Mouse (Mus musculus) cerebellum, postnatal 36 days (tissue): Measurements from ENCODE around the gene Ift122.
"Not testable (repeated sequence)": the region's sequence is repeated elsewhere in the genome, so short reads cannot be mapped to it uniquely, and the experiment has no call there.

Source experiments
- DNase-seq, 2 experiments: peaks; one replicate each; pipeline ENCODE4 v3.0.0; 2021 to 2022; ENCODE audit warnings: mixed read lengths in 2 of 2

The Ift122 gene

DNA sequence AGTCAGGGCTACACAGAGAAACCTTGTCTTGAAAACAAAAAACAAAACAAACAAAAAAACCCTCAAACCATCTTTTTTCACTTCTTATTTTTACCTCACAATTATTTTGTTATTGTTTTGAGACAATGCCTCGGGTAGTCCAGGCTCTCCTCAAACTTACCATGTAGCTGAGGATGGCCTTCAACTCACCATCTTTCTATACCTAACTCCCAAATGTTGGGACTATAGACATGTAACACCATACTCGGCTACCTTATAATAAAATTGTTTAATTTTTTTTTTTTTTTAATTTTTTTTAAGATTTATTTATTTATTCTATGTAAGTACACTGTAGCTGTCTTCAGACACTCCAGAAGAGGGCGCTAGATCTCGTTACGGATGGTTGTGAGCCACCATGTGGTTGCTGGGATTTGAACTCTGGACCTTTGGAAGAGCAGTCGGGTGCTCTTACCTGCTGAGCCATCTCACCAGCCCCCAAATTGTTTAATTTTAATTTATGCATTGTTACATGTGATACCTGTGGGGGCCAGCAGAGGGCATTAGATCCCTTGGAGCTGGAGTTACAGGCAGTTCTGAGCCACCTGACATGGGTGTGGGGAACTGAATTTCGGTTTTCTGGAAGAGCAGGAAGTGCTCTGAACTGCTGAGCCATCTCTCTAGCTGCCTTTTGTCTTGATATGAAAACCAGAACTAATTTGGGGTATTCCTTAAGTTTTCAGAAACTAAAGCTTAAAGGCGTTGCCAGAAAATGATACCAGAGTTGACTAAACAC is 6.4 kb upstream of the Ift122 start:
- DNase-seq: peak; percentile 55 to 64

DNA sequence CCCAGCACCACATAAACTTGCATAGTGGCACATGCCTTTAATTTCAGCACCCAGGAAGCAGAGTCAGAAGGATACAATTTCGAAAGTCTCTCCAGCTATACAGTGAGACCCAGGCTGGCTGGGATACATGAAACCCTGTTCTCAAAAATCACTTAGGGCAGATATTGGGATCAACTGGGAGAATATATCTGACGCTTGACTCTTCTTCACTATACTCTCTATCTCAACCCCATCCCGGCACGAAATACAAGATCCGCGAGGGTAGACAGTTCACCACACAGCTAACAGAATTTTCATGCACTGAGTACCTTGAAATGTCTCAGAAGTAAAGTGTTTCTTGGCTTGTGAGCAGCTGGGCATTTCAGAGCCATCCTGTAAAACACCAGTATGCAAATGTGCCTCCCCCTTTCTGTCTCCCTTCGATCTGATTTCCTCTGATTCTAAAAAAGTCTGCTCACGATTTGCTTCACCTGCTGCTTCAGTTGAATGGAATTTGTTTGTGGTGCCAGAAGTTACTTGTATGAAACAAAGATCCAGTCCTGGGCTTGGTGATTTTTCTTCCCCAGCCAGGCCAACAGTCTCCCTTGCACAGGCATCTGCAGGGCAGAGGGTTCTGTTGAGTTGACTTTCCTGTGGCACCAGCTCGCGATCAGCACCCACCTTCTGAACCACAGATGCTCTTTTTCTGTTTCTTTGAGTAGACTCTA is 4.5 kb upstream of the Ift122 start:
- no peak for DNase-seq

DNA sequence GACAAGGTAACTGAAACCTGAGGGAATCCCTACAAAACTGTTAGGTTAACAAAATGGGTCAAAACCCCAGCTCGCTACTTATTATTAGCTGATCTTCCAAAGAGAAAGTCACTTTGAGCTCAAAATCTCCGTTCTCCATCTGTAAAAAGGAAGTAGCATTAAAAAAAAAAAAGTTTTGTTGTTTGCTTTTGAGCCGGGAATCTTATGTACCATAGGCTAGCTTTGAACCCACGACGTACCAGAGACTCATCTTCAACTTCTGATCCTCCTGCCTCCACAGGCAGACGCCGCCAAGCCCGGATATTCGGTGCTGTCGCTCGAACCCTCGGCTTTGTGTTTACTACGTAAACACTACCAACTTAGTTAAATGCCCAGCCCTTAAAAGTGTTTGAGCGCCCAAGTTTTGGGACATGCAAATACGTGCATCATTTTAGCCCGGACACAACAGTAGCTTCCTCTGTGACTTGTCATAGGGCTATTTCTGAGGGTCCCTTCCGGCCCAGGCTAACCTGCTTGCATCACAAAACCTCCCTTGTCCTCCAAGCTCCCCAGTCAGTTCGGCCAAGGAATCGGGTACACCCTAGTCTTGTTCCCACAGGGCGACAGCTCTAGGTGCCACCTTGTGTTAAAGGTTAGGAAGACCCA is 702 bp upstream of the Ift122 start:
- DNase-seq: no peak

DNA sequence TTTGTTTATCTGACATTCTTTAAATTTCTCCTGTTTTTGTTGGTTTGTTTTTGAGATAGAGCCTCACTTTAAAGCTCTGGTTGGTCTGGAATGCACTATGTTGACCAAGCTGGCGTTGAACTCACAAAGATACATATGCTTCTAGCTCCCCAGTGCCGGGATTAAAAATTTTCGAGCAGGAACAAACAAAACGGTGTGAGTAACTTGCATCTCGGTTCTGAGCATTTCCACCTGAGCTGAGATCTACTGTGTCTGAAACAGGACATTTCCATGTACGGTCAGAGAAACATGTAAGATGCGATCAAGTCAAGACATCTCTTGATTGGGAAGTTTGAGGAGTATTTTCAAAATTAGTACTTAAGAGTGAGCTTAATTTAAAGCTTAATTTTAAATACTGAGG is 715 bp downstream of the Ift122 start:
- no peak for DNase-seq

DNA sequence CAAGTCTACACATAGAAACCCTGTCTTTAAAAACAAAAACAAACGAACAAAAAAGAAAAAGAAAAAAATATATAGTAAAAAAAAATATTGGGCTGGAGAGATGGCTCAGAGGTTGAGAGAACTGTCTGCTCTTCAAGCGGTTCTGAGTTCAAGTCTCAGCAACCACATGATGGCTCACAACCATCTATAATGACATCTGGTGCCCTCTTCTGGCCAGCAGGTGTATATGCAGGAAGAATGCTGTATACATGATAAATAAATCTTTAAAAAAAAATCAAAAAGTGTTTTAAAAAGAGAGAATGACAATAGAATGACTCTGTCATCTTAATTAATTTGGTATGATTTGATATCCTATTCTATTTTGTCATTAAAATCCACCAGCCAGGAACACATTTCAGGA is 1.2 kb downstream of the Ift122 start:
- no peak for DNase-seq

DNA sequence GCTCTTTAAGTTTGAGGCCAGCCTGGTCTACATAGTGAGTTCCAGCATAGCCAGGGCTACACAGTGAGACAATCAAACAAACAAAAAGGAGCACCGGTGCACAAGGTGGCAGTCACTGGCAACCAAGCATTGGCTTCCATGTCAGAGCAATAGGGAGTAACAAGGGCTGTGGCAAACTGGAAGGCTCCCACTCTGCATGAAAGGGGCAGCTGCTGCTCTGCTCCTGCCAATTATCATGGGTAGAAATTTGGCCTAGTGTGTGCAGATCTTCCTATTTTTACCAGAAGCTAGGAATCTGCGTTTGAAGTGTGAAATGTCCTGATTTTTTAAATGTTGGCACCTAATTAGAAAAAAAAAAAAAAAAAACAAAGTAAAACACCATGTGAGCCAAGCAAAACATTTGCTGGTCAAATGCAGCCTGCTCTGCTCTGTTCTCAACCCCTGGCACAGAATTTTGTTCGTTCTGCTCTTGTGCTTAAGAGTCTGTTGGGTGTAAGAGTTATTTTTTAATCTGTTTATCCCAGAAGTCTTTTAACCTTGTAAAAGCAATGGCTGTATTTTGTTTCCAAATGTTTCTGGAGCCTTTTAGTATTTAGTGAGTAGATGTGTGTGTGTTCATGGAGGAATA is 2.6 kb downstream of the Ift122 start:
- DNase-seq: no peak

DNA sequence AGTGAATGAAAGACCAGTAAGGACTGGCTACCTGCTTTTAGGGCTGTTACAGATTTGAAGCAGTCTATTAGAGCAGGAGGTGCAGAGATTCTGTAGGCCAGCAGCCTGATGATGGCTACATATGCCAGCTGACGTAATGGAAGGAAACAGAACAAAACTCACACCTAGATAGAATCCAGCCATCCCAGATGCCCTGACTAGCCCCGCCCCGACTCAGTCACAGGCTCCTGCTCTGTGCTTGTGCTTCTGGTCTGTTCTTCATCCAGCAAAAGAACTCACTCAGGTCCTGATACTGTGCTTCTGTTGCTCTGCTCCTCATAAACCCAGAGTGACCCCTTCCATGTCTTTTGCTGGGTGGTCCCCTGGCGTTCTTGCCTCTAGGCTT is 3.1 kb downstream of the Ift122 start:
- DNase-seq: no peak

DNA sequence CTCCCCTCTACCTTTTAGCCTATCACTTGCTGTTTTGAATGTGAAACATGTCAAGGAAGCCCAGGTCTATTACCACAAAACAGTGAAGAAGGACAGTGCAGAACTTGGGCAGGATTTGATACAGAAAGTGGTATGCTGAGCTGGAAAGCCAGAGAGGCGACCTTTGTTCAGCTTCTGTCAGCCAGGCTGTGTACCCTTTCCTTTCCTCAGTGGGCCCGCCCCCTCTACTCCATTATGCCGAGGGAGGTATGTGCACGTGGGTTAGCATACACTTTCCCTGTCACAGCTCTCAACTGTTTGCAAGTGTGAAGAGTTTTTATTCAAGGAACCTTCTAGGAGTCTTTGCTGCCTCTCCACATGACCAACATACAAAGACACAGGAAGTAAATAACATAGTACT is 6.0 kb downstream of the Ift122 start:
- DNase-seq: no peak

DNA sequence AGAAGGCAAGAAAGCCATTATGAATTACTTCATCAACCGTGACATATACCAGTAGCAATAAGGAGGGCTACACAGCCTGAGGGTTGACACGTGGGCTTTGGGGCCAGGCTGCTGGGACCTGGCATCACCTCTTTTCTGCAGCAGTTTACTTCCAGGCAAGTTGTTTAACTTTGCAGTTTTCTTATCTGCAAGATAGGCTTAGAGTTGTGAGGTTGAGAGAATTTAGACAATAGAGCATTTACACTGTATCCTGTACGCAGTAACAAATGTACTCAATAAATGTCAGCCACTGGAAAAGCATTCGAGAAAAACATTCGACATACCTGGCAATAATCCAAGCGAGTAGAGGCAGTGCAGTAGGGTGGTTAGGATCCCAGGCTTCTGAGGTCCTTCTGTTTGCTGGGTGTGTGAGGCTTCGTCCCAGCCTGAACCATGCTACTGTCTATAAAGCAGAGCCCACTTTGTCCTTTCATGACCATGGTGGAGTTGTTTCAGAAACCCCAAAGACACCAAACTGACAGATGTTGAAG is 6.8 kb downstream of the Ift122 start:
- no peak for DNase-seq

DNA sequence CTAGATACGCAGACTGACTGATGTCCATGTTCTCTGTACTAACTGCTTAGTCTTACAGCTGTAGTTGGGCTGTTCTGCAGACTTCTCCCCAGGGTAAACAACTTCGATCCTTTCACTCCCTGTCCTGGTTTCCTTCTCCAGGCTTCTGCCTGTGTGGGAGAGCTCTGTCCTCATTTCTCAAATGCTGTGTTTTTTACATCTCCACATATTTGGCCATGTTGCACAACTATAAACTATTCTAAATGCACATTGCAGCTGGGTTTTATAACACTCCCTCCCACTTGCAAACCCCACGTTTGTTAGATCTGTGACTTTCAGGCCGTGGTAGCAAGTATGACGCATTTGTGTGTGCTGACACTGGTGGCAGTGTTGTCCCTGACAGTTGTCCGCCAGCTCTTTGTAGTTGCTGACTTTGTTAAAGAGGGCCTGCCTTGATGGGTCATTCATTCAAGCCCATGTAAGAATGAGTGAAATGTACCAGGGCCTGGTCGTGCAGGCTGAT is 10.1 kb downstream of the Ift122 start:
- no peak for DNase-seq

DNA sequence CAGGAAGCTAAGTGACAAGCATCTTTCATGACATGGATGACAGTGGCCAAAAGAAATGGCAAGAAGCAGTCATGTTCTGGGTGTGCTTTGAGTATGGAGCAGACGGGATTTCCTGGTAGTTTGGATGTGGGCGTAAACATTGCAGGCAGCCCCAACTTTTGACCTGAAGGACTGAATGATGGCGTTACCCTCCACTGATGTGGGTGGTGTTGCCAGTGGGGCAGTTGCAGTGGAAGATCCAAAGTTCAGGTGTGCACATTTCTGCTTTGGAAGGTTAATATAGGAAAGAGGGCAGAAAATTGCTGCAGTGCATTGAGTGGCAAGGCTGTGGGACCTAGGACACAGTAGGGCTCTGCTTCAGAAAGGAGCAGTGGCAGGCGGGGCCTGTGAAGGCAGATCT is 12.0 kb downstream of the Ift122 start:
- DNase-seq: no peak

DNA sequence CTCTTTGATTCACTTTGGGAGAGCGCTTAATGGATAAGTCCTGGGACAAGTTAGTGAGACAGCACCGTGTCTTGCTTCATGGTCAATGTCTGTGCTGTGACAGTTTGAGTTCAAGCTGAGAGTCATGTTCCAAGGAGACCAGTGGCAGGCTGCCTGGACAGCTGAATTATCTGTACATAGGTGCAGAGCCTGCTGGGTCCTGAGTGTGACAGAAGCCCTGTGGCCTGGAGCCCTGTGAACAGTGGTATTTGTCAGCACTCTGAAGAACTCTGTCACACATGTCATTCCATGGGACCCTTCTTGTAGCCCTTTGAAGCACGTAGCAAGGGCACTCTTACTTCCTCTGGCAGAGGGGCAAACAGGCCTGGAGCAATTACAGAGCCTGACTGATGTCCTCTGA is 13.9 kb downstream of the Ift122 start:
- DNase-seq: not testable (repeated sequence)

DNA sequence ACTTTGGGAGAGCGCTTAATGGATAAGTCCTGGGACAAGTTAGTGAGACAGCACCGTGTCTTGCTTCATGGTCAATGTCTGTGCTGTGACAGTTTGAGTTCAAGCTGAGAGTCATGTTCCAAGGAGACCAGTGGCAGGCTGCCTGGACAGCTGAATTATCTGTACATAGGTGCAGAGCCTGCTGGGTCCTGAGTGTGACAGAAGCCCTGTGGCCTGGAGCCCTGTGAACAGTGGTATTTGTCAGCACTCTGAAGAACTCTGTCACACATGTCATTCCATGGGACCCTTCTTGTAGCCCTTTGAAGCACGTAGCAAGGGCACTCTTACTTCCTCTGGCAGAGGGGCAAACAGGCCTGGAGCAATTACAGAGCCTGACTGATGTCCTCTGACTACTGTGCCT is 18.0 kb downstream of the Ift122 start:
- DNase-seq: not testable (repeated sequence)

DNA sequence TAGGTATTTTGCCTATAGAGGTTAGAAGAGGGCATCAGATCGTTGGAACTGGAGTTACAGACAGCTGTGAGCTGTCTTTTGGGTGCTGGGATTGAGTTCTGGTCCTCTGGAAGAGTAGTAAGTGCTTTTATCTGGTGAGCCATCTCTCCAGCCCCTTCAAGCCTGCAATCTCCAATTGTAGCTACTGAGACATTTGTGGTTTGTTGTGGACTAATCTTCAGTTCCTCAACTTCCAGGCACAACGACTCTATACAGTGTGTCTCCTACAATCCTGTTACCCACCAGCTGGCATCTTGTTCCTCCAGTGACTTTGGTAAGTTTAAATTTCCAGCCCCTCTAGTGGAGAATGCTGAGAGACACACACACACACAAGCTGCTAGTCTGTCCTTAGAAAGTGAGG is 24.0 kb downstream of the Ift122 start:
- DNase-seq: no peak

DNA sequence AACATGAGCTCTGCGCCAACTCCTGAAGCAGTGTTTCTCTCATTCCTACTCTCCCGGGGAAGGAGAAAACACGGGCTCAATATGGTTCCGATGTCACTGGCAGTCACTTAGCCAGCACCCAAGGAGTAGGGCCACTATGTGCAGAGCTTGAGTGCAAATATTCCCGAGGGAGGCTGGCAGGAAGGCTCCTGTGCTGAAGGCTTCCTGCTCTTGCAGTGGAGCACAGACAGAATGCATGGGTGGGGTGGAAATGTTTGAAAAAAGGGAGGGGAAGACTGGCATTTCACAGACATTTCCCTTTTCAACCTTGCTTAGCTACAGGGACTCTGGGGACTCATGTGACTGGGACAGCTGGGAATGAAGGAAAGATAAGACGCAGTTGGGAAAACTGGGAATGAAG is 25.4 kb downstream of the Ift122 start:
- DNase-seq: no peak

DNA sequence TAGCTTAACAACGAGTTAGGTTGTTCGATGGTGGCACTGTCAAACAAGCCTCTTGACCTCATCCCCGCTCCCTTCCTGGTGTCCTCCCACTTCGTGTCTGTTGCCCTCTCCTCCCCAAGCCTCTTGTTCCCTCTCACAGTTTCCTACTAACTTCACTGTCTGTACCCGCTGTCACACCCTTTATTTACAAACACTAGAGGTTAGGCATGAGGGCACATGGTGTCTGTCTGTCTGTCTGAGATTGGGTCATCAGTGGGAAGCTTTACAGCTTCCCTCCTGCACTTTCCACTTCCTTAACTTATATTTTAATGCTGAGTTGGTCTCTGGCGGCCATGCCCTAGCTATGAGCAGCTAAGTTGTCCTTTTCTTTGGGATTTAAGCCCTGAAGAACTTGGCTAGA is 26.5 kb downstream of the Ift122 start:
- DNase-seq: no peak

DNA sequence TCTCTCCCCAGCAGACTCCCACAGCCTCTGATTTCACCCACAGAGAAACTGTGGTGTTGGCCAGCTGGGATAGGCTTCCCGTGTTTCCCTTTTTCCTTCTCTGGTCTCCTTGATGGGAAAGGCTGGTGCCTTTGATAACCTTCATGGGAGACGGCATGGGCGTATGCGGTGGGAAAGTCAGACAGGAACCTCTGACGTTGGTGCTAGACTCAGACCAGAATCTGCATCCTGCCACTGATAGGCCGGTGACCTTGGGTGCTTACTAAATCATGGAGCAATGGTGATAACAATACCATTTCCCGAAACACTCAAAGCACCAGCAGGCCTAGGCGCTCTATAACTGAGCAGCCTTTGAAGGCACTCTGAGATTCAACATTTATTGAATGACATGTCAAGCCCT is 27.5 kb downstream of the Ift122 start:
- DNase-seq: no peak

DNA sequence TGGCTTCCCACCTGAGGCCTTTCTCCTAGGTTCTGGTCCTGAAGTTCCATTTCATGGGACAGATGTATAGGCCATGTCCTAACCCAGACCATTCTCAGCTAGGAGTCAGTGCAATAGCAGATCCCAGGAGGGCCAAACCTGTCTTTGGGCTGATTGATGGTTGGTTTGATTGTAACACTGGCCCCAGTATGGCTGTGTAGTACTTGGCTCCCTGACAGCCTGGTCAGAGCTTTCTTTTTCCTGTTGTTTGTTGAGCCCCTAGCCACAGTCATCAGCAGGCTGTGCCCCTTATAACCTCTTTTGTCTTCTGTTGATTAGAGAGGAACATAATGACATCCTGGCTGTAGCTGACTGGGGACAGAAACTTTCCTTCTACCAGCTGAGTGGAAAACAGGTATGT is 30.7 kb downstream of the Ift122 start:
- no peak for DNase-seq

DNA sequence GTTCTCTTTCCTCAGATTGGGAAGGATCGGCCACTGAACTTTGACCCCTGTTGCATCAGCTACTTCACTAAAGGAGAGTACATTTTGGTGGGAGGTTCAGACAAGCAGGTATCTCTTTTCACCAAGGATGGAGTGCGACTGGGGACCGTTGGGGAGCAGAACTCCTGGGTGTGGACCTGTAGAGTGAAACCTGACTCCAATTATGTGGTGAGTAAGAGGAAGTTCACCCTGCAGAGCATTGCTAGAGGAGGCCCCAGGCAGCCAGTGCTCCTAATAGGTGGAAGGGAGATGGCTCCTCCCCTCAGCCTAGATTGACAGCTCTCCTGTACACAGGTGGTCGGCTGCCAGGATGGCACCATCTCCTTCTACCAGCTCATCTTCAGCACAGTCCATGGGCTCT is 33.6 kb downstream of the Ift122 start:
- DNase-seq: no peak

DNA sequence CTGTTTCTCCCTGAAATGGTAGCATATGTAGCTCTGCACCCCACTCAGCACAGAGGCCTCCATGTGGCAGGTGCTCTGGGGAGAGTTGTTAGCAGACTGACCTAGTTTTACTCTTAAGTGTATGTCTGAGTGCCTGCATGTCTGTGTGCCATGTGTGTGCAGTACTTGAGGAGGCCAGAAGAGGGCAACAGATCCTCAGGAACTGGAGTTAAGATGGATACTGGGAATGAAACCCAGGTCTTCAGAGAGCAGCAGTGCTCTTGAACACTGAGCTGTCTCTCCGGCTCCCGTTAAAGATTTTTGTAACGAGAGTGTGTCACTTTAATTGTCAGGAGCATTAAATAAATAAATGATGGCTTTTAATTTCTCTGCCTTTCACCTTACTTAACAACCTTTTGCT is 35.0 kb downstream of the Ift122 start:
- no peak for DNase-seq

DNA sequence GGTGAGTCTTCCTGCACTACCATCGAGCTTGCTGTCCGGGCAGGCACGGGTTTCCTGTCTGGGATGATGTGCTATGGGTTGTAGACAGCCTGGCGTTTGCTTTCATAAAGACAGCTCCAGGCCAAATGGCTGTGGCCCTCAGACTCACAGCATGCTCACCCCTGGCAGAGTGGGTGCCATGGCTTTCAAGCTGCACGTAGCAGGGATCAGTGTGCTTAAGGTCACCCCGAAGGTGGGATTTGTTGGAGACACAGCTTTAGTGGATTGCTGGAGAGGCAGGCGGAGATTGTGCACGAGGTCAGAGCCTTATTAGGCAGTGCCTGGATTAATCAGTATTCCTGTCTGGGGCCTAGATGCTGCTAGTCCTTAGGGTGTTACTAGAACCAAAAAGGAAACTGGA is 37.3 kb downstream of the Ift122 start:
- no peak for DNase-seq

DNA sequence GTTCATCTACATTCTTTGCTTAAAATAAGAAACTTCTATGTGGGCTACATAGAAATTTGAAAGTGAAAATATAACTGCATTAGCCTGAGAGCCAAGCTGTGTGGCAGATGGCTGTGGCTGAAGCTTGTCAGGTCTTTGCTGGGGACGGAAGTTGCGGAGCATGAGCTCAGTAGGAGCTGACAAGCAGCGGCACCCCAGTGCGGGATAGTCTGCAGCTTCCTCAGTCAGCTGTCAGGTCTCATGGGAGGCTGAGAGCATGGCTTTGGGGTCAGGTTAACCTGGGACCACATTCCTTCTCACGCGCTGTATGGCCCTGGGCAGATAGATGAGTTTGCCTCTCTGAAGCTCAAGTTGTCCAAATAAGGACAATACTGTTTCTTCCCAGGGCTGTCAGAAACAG is 37.8 kb downstream of the Ift122 start:
- no peak for DNase-seq

DNA sequence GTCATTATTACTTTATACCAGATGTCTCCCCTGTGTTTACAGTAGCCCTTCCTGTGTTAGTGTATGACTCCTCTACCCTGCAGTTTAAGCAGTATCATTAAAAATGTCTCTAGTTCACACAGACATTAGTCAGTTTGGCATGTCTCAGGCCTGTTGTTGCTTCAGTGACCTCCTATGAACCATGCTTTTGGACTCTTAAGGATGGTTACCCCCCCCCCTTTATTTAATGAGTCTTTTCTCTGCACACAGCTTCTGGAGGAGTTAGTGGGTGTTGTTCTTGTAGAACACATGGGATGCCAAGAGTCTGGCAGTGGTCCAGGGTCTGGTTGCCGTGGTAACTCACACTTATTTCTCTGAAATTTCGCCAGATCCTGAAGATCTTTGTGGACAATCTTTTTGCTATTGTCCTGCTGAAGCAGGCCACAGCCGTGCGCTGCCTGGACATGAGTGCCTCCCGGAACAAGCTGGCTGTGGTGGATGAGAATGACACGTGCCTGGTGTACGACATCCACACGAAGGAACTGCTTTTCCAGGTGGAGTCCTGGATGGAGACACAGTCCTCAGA is 38.3 kb downstream of the Ift122 start:
- DNase-seq: peak; percentile 56 to 61
